Comparison of ENCODE assay signal across 17 mouse cellular contexts in genomic region chr9:113517756-113518155, GRCm38 (mm10).
"Had no signal": no experiment of that assay in that cellular context is flagged by ENCODE, and none has a peak within 500 bp of the region (broad histone marks: within the 10 kb centered on the region; RNA-seq: fewer than 3 reads in every experiment).

No protein-coding gene starts in this region.

- H3K27me3 ChIP-seq: liver, embryonic 13.5 days; liver, embryonic 15.5 days; lung, embryonic 15.5 days; megakaryocyte, embryonic 14.5 days; midbrain, embryonic 12.5 days; neural tube, embryonic 13.5 days; stomach, embryonic 15.5 days had no signal

- H3K4me1 ChIP-seq: liver, embryonic 13.5 days; liver, embryonic 15.5 days; lung, embryonic 15.5 days; megakaryocyte, embryonic 14.5 days; midbrain, embryonic 12.5 days; stomach, embryonic 15.5 days had no signal

- DNase-seq: liver, embryonic 13.5 days; liver, postnatal 0 days; lung, adult 2 months; lung, postnatal 36 days; midbrain, embryonic 14.5 days; thymus, adult 2 months; thymus, postnatal 25 days; thymus, postnatal 4 days had no signal

- ATAC-seq: liver, postnatal 0 days; lung, postnatal 0 days had no signal

- H3K36me3 ChIP-seq: liver, embryonic 13.5 days; liver, embryonic 15.5 days; lung, embryonic 15.5 days; midbrain, embryonic 12.5 days; neural tube, embryonic 13.5 days; stomach, embryonic 15.5 days had no signal

- H3K4me2 ChIP-seq: liver, embryonic 13.5 days; liver, embryonic 15.5 days; lung, embryonic 15.5 days; midbrain, embryonic 12.5 days; neural tube, embryonic 13.5 days; stomach, embryonic 15.5 days had no signal

- H3K9me3 ChIP-seq: liver, embryonic 15.5 days; lung, embryonic 15.5 days; midbrain, embryonic 12.5 days; neural tube, embryonic 13.5 days; stomach, embryonic 15.5 days had no signal

- H3K4me3 ChIP-seq: liver, embryonic 13.5 days; liver, embryonic 15.5 days; lung, embryonic 15.5 days; megakaryocyte, embryonic 14.5 days; midbrain, embryonic 12.5 days; neural tube, embryonic 13.5 days; stomach, embryonic 15.5 days had no signal

- H3K27ac ChIP-seq: liver, embryonic 13.5 days; liver, embryonic 15.5 days; lung, embryonic 15.5 days; macrophage; midbrain, embryonic 12.5 days; neural tube, embryonic 13.5 days; stomach, embryonic 15.5 days; stomach, postnatal 0 days had no signal

- H3K9ac ChIP-seq: liver, embryonic 13.5 days; liver, embryonic 15.5 days; liver, postnatal 0 days; lung, embryonic 15.5 days; midbrain, embryonic 12.5 days; neural tube, embryonic 13.5 days; stomach, embryonic 15.5 days had no signal
